Comparison of ENCODE assay signal across 8 mouse cellular contexts in the genomic region with DNA sequence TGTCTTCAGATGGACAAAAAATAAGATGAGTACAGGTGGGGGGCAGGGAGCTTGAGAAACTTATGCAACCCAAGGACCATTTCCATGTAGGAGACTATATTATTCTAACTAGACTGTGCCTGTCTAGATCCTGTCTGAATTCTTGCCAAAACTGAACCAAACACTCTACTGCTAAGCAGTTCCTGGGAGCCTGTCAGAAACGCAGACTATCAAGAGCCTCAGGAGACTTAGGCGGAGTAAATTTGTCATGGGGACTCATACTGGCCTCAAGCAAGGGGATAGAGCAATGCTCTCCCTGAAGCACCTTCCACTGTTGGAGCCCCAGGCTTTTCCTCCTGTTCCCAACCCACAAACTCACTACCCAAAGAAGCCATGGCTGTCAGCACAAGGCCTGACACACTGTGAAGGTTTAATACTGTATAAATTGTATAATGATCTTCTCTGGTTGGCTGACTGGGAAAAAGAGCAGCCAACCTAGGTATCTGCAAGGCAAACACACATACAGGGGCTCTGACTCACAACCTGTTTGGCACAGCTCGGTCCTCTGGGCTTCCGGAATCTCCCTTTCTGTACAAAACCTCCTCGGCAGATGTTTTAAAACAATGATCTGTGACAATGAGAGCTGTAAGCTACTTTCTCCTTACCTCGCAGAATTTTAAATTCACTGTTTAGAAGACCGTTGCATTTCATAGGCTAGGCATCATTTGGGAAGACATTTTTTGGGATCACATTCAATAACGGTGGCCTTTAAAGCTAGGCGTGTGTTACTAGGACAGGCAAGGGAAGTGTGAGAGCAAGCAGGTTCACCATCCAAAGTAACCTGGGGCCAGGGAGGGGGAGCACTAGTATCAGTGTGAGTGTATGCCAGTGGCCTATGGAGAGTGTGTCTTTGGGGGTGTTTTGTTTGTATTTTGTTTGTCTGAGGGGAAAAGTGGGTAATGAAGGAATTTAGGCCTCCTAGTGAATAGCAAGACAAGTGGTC. TPM values are rescaled to one million over a fixed set of nuclear protein-coding genes. Genes with fewer than 3 reads are reported as not detected.
DNase-seq lines count a peak whose midpoint lies in the region; ATAC-seq and TF ChIP-seq lines count a peak whose summit lies in the region.

No protein-coding gene starts in this region.

- no peaks in the 10 kb centered on the region for H3K27me3 ChIP-seq in lung, postnatal 0 days (replicated peaks; ENCODE audit: insufficient read depth, low read length)
- no peaks in the 10 kb centered on the region for H3K27me3 ChIP-seq in intestine, embryonic 15.5 days (replicated peaks)
- no peaks in the 10 kb centered on the region for H3K27me3 ChIP-seq in neural tube, embryonic 15.5 days (replicated peaks)

- DNase-seq in adrenal gland, adult (ENCODE audit: inconsistent age in 2 of 2, low spot score in 1 of 2) = peak; percentile 47 to 80
- DNase-seq in adrenal gland, postnatal 4 days (ENCODE audit: low spot score in 2 of 2) = no peak
- peak; percentile 19 for DNase-seq in lung, postnatal 0 days (ENCODE audit: low spot score)
- no peak for DNase-seq in lung, postnatal 25 days (ENCODE audit: low spot score)
- DNase-seq in thymus, postnatal 0 days (ENCODE audit: low spot score) = no peak
- DNase-seq in spleen, postnatal 4 days (ENCODE audit: low spot score in 2 of 2) = no peak

- WGBS in lung, postnatal 0 days = 55% methylated on average over 9 of the region's 9 CpGs
- WGBS in intestine, embryonic 15.5 days = 66% methylated on average over 9 of the region's 9 CpGs
- WGBS in neural tube, embryonic 15.5 days = 62% methylated on average over 9 of the region's 9 CpGs

- no peaks in the 10 kb centered on the region for H3K9me3 ChIP-seq in lung, postnatal 0 days (ENCODE audit: low read length)
- no peaks in the 10 kb centered on the region for H3K9me3 ChIP-seq in intestine, embryonic 15.5 days
- no peaks in the 10 kb centered on the region for H3K9me3 ChIP-seq in neural tube, embryonic 15.5 days (replicated peaks)

- peak overlapping the region; percentile 72; the same call in 1 of the 2 replicates for H3K4me3 ChIP-seq in lung, postnatal 0 days (ENCODE audit: low read depth, low read length)
- peak overlapping the region; percentile 72; the same call in 1 of the 2 replicates for H3K4me3 ChIP-seq in intestine, embryonic 15.5 days (replicated peaks)
- peak overlapping the region; percentile 89 for H3K4me3 ChIP-seq in neural tube, embryonic 15.5 days (replicated peaks)

- H3K4me1 ChIP-seq in lung, postnatal 0 days (ENCODE audit: insufficient read depth, low read depth, low read length) = peaks cover 17% of the 10 kb centered on the region
- peaks cover 28% of the 10 kb centered on the region for H3K4me1 ChIP-seq in intestine, embryonic 15.5 days (replicated peaks)
- H3K4me1 ChIP-seq in neural tube, embryonic 15.5 days = peaks cover 47% of the 10 kb centered on the region

- H3K9ac ChIP-seq in lung, postnatal 0 days (replicated peaks; ENCODE audit: low read depth) = no peak overlapping the region
- no peak overlapping the region for H3K9ac ChIP-seq in intestine, embryonic 15.5 days
- H3K9ac ChIP-seq in neural tube, embryonic 15.5 days (replicated peaks) = 0 out of 2 replicates have a peak overlapping the region, but pooled peaks have one; percentile 93

- peak overlapping the region; percentile 75 for H3K4me2 ChIP-seq in lung, postnatal 0 days (replicated peaks; ENCODE audit: low read depth, low read length)
- peak overlapping the region; percentile 90 for H3K4me2 ChIP-seq in intestine, embryonic 15.5 days (replicated peaks)
- peak overlapping the region; percentile 78 for H3K4me2 ChIP-seq in neural tube, embryonic 15.5 days

- no peak for ATAC-seq in lung, postnatal 0 days
- ATAC-seq in intestine, embryonic 15.5 days = peak; percentile 30
- no peak for ATAC-seq in neural tube, embryonic 15.5 days (ENCODE audit: low FRiP score)

- H3K36me3 ChIP-seq in lung, postnatal 0 days (ENCODE audit: insufficient read depth, low read length) = no peaks in the 10 kb centered on the region
- H3K36me3 ChIP-seq in intestine, embryonic 15.5 days = no peaks in the 10 kb centered on the region
- H3K36me3 ChIP-seq in neural tube, embryonic 15.5 days = no peaks in the 10 kb centered on the region

- H3K27ac ChIP-seq in lung, postnatal 0 days (ENCODE audit: low read length) = no peak overlapping the region
- 0 out of 2 replicates have a peak overlapping the region, but pooled peaks have one; percentile 40 for H3K27ac ChIP-seq in intestine, embryonic 15.5 days
- H3K27ac ChIP-seq in neural tube, embryonic 15.5 days (replicated peaks) = peak overlapping the region; percentile 51

- no peak for TF ChIP-seq CTCF in lung, postnatal 0 days (IDR thresholded peaks at IDR 0.05)

- no peak for TF ChIP-seq EP300 in lung, postnatal 0 days (IDR thresholded peaks at IDR 0.05)

RNA-seq across cellular contexts. Expression of a gene that starts 0.7 kb away (rescaled TPM):
- total RNA-seq in adrenal gland, postnatal 4 days (2021) = 10 to 100 TPM; 16.3 to 19.0 TPM
- 15.3 and 16.7 TPM in 2 replicates for polyA plus RNA-seq in lung, postnatal 0 days (2015; fragmentation: Nextera tagmentation; extraction: Ambion mirVana)
- polyA plus RNA-seq in intestine, embryonic 15.5 days (2015; fragmentation: Nextera tagmentation; extraction: Ambion mirVana) = 9.5 and 10.3 TPM in 2 replicates
- polyA plus RNA-seq in neural tube, embryonic 15.5 days (2015; fragmentation: Nextera tagmentation; extraction: Ambion mirVana) = 58.2 and 59.1 TPM in 2 replicates
- 8.2 and 8.7 TPM in 2 replicates for polyA plus RNA-seq in thymus, postnatal 0 days (2015; fragmentation: Nextera tagmentation; extraction: Ambion mirVana)

Comparison
In these comparisons a context has a peak if more than half of its experiments do, and no peak if none do; other contexts are left out.
1. DNase-seq: peak in adrenal gland, adult (2 of 2) and lung, postnatal 0 days (single experiment); none in adrenal gland, postnatal 4 days (0 of 2), lung, postnatal 25 days (single experiment), thymus, postnatal 0 days (single experiment) and spleen, postnatal 4 days (0 of 2).
2. Peak in every context shown above with its lines, with median percentiles within 50 percentile points of each other: H3K4me2 ChIP-seq and H3K4me3 ChIP-seq.